Mouse (Mus musculus): ENCODE results near the gene Zfp978. TPM values are rescaled to one million over a fixed set of nuclear protein-coding genes. Genes with fewer than 3 reads are reported as not detected.
"Not testable (repeated sequence)": the region's sequence is repeated elsewhere in the genome, so short reads cannot be mapped to it uniquely, and the experiment has no call there.

The Zfp978 gene
- polyA plus RNA-seq, 1 experiment from 2014 or later, result 0.31 TPM

DNA sequence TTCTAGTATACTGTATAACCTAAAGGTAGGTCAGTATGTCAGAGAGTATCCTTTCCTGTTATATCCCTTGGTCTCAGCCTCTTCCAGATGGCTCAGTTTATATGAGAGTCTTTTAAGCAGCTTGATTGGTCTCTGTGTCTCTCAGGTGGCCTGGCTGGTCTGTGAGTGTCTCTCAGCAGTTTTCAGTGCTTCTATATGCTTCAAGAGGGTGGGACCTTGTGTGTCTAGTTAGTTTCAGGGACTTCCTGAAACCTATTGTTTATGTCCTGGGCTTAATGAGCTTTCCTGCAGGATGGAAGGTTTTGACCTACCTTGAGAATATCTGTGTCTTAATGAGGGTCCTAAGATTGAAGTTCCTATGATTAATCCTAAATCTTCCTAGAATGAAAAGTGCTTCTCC lies 69.5 kb downstream of the Zfp978 start:
- Histone ChIP-seq H3K36me3 (replicated peaks; ENCODE audit: control insufficient read depth, insufficient read depth, low read depth, low read length) (no peaks in the 10 kb centered on the region), H3K27ac (replicated peaks; ENCODE audit: low read depth, low read length) (no peak overlapping the region), H3K4me3 (ENCODE audit: low read depth, low read length) (no peak overlapping the region), H3K9me3 (replicated peaks; ENCODE audit: control insufficient read depth, low read length) (peaks cover 18% of the 10 kb centered on the region), H3K9ac (replicated peaks; ENCODE audit: low read length) (no peak overlapping the region), H3K4me1 (ENCODE audit: control insufficient read depth, insufficient read depth, low read length) (no peaks in the 10 kb centered on the region), H3K27me3 (ENCODE audit: control insufficient read depth, insufficient read depth, low read length) (no peaks in the 10 kb centered on the region), H3K4me2 (ENCODE audit: low read depth, low read length) (no peak overlapping the region)
- no peak for DNase-seq (ENCODE audit: low spot score)
- no peak for ATAC-seq (replicated peaks; ENCODE audit: insufficient number of reproducible peaks, low FRiP score, low TSS enrichment, low read depth)

GRCm38 (mm10) chr4:147431696-147432442 lies 70.8 kb downstream of the Zfp978 start:
- peak; percentile 22 for ATAC-seq (replicated peaks; ENCODE audit: insufficient number of reproducible peaks, low FRiP score, low TSS enrichment, low read depth)
- not testable (repeated sequence) for H3K4me3 ChIP-seq (ENCODE audit: low read depth, low read length); H3K4me1 ChIP-seq (ENCODE audit: control insufficient read depth, insufficient read depth, low read length); H3K27me3 ChIP-seq (ENCODE audit: control insufficient read depth, insufficient read depth, low read length); H3K27ac ChIP-seq (replicated peaks; ENCODE audit: low read depth, low read length); DNase-seq (ENCODE audit: low spot score); H3K36me3 ChIP-seq (replicated peaks; ENCODE audit: control insufficient read depth, insufficient read depth, low read depth, low read length); H3K9ac ChIP-seq (replicated peaks; ENCODE audit: low read length); H3K4me2 ChIP-seq (ENCODE audit: low read depth, low read length)
- H3K9me3 ChIP-seq (replicated peaks; ENCODE audit: control insufficient read depth, low read length), result peaks cover 20% of the 10 kb centered on the region
- WGBS, result 71% methylated on average over 3 of the region's 3 CpGs

GRCm38 (mm10) chr4:147432443-147432790 lies 71.3 kb downstream of the Zfp978 start:
- Histone ChIP-seq H3K9ac (replicated peaks; ENCODE audit: low read length) (no peak overlapping the region), H3K4me1 (ENCODE audit: control insufficient read depth, insufficient read depth, low read length) (no peaks in the 10 kb centered on the region), H3K9me3 (replicated peaks; ENCODE audit: control insufficient read depth, low read length) (peaks cover 20% of the 10 kb centered on the region), H3K27me3 (ENCODE audit: control insufficient read depth, insufficient read depth, low read length) (no peaks in the 10 kb centered on the region), H3K4me3 (ENCODE audit: low read depth, low read length) (no peak overlapping the region), H3K27ac (replicated peaks; ENCODE audit: low read depth, low read length) (no peak overlapping the region), H3K36me3 (replicated peaks; ENCODE audit: control insufficient read depth, insufficient read depth, low read depth, low read length) (no peaks in the 10 kb centered on the region), H3K4me2 (ENCODE audit: low read depth, low read length) (no peak overlapping the region)
- peak; percentile 26 for ATAC-seq (replicated peaks; ENCODE audit: insufficient number of reproducible peaks, low FRiP score, low TSS enrichment, low read depth)
- 89% methylated on average over 1 of the region's 1 CpGs for WGBS
- no peak for DNase-seq (ENCODE audit: low spot score)

DNA sequence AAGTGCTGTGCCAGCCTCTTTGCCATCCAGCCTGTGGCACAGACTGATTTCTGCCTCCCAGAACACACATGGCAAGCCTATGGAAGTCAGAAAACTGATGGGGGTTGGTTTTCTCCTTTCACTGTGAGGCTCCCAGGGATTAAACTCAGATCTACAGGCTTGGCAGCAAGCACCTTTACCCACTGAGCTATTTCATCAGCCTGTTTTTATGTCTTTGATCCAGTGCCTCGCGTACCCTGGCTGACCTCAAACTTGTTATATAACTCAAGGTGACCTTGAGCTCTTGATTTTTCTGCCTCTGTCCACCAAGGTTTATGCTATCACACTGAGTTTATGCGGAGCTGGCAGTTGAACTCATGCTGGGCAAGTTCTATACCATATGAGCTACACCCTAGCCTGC lies 71.9 kb downstream of the Zfp978 start:
- Histone ChIP-seq H3K4me2 (ENCODE audit: low read depth, low read length) (no peak overlapping the region), H3K4me3 (ENCODE audit: low read depth, low read length) (no peak overlapping the region), H3K4me1 (ENCODE audit: control insufficient read depth, insufficient read depth, low read length) (no peaks in the 10 kb centered on the region), H3K27ac (replicated peaks; ENCODE audit: low read depth, low read length) (no peak overlapping the region), H3K9ac (replicated peaks; ENCODE audit: low read length) (no peak overlapping the region), H3K9me3 (replicated peaks; ENCODE audit: control insufficient read depth, low read length) (peaks cover 20% of the 10 kb centered on the region), H3K27me3 (ENCODE audit: control insufficient read depth, insufficient read depth, low read length) (no peaks in the 10 kb centered on the region), H3K36me3 (replicated peaks; ENCODE audit: control insufficient read depth, insufficient read depth, low read depth, low read length) (no peaks in the 10 kb centered on the region)
- DNase-seq (ENCODE audit: low spot score) (no peak), ATAC-seq (replicated peaks; ENCODE audit: insufficient number of reproducible peaks, low FRiP score, low TSS enrichment, low read depth) (0 out of 2 replicates have a peak, but pooled peaks have one; percentile 32)
- 39% methylated on average over 3 of the region's 3 CpGs for WGBS

- 48% methylated on average over 2 of the region's 2 CpGs for WGBS
- DNase-seq (ENCODE audit: low spot score) (no peak), ATAC-seq (replicated peaks; ENCODE audit: insufficient number of reproducible peaks, low FRiP score, low TSS enrichment, low read depth) (peak; percentile 24; the same call in 1 of the 2 replicates)
- Histone ChIP-seq H3K36me3 (replicated peaks; ENCODE audit: control insufficient read depth, insufficient read depth, low read depth, low read length) (no peaks in the 10 kb centered on the region), H3K4me1 (ENCODE audit: control insufficient read depth, insufficient read depth, low read length) (no peaks in the 10 kb centered on the region), H3K4me2 (ENCODE audit: low read depth, low read length) (no peak overlapping the region), H3K27ac (replicated peaks; ENCODE audit: low read depth, low read length) (no peak overlapping the region), H3K9ac (replicated peaks; ENCODE audit: low read length) (no peak overlapping the region), H3K9me3 (replicated peaks; ENCODE audit: control insufficient read depth, low read length) (peaks cover 19% of the 10 kb centered on the region), H3K27me3 (ENCODE audit: control insufficient read depth, insufficient read depth, low read length) (no peaks in the 10 kb centered on the region), H3K4me3 (ENCODE audit: low read depth, low read length) (no peak overlapping the region)
These were observed 72.8 kb downstream of the Zfp978 start for GRCm38 (mm10) chr4:147433874-147434273.

Other genes with a start within 250 kb of the Zfp978 start
- 10.4 and 12.6 TPM in 2 replicates for gene Zfp991, start 229.3 kb upstream of the Zfp978 start, polyA plus RNA-seq (2014; fragmentation: Nextera tagmentation; extraction: Ambion mirVana)
- not detected in 2 replicates for gene Zfp988, start 55.6 kb upstream of the Zfp978 start, polyA plus RNA-seq (2014; fragmentation: Nextera tagmentation; extraction: Ambion mirVana)
- 8.2 and 10.8 TPM in 2 replicates for gene Zfp982, start 131.1 kb downstream of the Zfp978 start, polyA plus RNA-seq (2014; fragmentation: Nextera tagmentation; extraction: Ambion mirVana)
- gene Gm16503, start 178.9 kb downstream of the Zfp978 start, polyA plus RNA-seq (2014; fragmentation: Nextera tagmentation; extraction: Ambion mirVana), result 0.06 and 0.14 TPM in 2 replicates
- gene Zfp985, start 192.0 kb downstream of the Zfp978 start, polyA plus RNA-seq (2014; fragmentation: Nextera tagmentation; extraction: Ambion mirVana), result 0.15 TPM in 1 of 2 replicates, not detected in the other

All from embryonic facial prominence, embryonic 11.5 days (tissue).